Mouse (Mus musculus) frontal cortex, adult (tissue): ENCODE results near the gene Daxx.
"Not testable (repeated sequence)": the region's sequence is repeated elsewhere in the genome, so short reads cannot be mapped to it uniquely, and the experiment has no call there.

Source experiments
- ATAC-seq: cut with Nextera tagmentation; 2 replicates; pipeline ENCODE4 v1.9.2; 2017; ENCODE audit warnings: mild to moderate bottlenecking, moderate library complexity, mixed read lengths; ENCODE audit not compliant: low TSS enrichment

Daxx gene

DNA sequence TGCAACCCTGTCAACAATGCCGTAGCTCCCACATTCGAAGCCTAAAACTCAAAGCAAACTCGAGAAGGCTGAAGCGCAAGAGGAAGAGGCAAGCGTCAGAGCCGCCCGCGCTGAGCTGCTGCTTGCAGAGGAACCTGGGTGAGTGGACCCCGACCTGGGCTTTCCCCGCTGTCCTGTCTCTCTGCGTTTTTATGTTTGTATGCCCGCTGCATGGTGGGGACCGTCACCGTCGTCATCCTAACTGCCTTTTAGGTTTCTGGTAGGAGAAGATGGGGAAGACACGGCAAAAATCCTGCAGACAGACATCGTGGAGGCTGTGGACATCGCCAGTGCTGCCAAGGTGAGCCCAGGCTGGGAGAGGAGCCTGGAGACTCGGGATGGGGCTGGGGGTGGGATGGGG is 32.2 kb downstream of the Daxx start:
- no peak for ATAC-seq

DNA sequence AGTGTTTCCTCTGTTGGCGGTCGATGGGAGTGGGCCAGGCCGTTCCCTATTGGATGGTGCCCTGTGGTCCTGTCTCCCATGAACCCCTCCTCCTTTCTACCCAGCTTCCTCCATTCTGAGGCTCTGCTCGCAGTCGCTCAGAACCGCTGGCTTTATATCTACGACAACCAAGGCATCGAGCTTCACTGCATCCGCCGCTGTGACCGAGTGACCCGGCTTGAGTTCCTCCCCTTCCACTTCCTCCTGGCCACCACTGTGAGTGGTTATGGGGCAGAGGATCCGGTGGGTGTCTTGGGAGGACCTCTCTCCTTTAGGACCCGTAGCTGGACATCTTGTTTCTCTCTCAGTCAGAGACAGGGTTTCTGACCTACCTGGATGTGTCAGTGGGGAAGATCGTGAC is 34.2 kb downstream of the Daxx start:
- ATAC-seq = no peak

DNA sequence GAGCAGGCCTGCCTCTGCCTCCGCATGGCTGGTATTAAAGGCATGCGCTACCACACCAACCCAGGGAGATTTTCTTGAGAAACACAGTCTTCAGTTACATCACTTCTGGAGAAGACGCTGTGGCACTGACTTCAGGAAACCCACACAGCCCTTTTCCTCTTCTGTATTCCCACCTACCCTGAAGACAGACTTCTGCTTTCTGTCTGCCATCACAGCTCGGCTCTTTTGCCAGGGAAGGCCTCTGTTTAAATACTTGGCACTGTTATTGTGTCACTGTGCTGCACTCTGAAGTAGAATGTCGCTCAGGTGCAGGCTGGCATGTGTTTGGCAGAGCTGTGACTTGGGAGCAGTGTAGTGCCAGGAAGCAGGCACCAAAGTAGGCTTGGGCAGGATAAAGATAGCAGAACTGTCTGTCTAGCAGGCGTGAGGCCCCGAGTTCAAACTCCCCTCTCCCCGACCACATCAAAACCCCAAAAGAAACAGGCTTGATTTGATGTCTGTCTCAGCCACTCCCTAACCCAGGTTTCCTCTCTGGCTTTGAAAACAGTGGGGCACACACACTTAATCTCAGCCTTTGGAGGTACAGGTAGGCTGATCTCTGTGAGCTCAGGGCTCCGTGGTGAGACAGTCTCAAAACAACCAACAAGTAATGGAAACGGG is 38.3 kb downstream of the Daxx start:
- ATAC-seq = peak; percentile 35

DNA sequence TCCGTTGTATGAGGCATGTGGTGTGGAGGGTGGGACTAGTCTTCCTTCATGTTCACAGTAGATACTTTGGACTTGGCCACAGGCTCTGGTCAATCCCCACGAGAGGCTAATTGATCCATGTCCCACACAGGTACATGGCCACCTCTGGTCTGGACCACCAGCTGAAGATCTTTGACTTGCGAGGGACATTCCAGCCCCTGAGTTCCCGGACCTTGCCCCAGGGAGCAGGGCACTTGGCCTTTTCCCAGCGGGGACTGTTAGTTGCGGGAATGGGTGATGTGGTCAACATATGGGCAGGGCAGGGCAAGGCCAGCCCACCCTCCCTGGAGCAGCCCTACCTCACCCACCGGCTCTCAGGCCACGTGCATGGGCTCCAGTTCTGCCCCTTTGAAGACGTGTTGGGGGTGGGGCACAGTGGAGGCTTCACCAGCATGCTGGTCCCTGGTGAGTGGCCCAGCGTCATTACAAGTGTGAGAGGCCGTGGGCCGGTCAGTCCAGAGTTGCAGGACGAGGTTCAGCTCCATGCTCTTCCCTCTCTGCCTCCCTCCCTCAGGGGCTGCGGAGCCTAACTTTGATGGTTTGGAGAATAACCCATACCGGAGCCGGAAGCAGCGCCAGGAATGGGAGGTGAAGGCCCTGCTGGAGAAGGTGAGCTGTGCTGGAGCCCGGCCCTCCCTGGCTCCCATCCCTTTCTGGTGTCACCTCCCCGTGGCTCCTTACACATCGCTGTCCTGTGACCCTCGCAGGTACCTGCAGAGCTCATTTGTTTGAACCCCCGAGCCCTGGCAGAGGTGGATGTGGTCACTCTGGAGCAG is 39.1 kb downstream of the Daxx start:
- ATAC-seq = no peak

DNA sequence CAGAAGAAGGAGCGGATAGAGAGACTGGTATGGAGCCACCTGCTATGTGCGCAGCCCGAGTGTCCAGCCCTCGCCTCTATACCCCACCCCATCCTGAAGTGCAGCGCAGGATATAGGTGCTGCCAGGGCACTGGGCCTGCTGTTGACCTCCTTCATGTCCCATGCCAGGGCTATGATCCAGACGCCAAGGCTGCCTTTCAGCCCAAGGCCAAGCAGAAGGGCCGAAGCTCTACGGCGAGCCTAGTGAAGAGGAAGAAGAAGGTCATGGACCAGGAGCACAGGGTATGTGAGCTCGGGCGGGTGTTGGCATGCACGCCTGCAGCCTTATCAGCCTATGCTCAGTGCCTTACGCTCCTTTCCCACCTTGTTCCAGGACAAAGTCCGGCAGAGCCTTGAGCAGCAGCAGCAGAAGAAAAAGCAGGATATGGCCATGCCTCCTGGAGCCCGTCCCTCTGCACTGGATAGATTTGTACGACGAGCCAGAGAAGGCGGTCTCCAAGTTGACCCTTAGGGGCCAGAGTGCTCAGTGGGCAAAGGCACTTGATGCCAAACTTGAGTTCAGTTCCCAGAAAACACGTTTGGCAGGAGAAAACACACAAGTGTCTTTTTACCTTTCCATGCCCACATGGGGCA is 39.8 kb downstream of the Daxx start:
- no peak for ATAC-seq

DNA sequence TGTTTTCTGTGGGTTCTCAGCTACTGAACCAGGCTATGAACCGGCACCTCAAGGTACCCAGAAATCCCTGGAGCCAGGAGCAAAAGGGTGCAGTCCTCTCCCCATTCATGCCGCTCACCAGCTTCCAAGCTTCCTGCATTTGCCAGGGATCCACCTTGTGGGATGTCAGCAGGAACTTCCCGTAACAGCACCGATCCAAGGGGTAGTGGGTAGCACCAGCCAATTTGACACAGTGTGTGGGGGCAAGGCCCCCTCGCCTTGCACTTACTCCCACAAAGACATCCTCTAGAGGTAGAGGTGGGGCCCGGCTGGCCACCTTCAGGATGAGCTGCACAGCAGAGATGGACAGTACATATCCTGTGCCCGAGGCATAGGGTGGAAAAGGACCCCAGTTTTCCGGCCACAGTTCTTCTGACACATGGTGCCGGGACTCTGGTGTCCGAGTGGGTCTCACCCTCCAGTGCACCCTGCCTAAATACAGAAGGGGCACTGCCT is 41.0 kb downstream of the Daxx start:
- no peak for ATAC-seq

DNA sequence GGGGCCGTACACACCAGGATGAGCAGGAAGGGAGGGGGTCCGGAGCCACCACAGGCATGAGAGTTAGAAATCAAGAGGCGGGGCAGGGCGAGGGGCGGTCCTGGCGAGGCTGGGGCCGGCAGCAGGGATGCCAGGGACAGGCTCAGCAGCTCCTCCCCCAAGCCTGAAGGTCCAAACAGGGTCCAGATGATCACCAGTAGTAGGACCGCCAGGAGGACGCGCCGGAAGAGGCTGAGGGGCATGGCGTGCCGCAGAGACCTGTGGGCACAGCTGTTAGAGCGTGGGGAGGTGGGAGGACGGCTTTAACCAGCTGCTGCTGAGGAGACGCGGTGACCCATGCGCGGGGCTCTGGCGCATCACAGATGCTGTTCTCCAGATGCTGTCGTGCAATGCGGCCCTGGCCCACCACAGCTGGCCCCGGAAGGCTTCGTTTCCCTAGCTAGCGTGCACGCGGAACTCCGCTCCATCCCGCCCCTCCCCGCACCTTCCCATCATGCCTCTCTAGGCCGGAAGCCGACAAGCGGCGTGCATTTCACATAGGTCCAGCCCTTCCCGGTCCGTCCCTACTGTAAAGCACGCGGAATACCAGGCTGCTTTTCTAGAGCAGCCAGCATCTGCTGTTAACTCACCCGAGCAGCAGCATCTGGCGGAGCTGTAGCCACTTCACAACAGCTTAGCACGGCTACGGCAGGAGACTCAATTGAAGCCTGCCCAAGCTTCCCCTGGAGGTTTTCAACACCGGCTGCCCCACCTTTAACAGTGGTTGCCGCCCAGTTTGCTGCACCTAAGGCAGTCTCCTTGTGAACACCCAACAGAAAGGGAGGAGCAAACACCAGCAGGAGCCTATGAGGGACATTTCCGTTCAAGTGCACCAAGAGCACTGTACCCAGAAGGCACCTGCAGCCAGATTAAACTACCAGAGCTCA is 42.1 kb downstream of the Daxx start, which contains the start of gene B3galt4:
Gene B3galt4, minus strand, starts transcription at position 468 of the 926 bp plus-strand sequence.
- ATAC-seq = peak; percentile 62

DNA sequence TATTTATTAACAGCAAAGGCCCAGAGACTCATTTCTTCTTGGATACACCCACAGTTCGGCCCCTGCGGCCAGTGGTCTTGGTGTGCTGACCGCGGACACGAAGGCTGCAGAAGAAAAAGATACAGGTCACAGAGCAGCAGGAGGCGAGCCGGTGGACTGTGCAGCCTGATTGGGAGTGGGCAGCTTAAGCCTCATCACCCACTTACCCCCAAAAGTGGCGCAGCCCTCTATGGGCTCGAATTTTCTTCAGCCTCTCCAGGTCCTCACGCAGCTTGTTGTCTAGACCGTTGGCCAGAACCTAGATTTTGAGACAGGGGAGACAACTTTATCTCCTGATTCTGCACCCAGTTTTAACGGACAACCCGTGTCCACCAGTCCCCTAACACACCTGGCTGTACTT is 42.8 kb downstream of the Daxx start:
- not testable (repeated sequence) for ATAC-seq

DNA sequence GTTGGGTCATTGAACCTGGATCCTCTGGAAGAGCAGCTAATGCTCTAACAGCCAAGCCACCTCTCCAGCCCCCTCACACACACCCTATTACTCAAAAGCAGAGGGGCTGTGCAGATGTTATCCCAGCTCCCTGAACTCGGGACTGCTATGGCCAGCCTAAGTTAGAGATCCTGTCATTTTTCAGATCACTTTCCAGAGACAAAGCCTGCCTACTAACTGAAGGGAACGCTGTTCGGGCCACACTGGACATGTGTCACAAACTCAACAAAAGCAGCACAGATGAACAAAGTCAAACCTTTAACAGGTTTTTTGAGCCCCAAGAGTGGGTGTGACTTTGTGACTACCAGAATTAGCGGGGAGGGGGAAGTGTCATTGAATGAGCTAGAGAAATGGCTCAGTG is 43.7 kb downstream of the Daxx start:
- no peak for ATAC-seq

DNA sequence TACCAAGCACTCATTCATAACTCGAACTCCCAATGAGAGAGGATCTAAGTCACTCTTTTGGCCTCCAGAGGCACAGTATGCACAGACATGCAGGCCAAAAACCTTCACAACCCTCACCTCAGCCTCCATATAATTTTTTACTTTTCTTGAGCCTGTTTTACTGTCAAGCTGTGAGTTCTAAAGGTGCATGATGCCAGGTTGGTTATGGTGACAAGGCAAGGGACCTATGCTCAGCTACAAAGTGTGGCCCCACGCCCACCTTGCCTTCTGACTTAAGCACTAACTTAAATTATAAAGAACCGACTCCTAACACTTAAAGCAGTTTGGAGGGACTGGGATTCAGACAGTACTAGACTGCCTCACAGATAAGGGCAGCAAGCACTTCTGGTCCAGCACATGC is 44.1 kb downstream of the Daxx start:
- no peak for ATAC-seq

DNA sequence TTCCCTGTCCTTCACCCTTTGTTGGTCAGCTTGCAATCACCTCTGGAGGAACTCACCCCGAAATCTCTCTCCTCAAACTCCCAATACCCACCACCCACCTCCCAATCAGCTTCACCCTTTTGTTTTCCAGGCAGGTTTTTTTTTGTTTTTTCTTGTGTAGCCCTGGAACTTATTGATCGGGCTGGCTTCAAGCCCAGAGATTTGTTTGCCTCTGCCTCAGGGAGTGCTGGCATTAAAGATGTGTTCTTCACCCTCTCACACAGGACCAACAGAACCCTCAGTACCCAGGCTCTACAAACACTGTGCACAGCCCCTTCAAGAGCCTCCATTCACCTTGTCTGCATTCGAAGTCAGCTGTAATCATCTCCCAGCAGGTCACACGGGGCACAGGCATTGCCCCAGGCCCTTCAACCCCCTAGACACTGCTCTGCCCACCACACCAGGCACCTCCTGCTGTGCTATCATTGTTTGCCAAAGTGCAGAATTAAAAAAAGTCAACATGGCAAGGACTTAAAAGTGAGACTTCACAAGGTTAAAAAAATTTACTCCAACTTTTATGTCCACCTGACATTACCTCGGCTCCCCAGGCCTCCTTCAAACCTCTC is 44.8 kb downstream of the Daxx start:
- no peak for ATAC-seq

DNA sequence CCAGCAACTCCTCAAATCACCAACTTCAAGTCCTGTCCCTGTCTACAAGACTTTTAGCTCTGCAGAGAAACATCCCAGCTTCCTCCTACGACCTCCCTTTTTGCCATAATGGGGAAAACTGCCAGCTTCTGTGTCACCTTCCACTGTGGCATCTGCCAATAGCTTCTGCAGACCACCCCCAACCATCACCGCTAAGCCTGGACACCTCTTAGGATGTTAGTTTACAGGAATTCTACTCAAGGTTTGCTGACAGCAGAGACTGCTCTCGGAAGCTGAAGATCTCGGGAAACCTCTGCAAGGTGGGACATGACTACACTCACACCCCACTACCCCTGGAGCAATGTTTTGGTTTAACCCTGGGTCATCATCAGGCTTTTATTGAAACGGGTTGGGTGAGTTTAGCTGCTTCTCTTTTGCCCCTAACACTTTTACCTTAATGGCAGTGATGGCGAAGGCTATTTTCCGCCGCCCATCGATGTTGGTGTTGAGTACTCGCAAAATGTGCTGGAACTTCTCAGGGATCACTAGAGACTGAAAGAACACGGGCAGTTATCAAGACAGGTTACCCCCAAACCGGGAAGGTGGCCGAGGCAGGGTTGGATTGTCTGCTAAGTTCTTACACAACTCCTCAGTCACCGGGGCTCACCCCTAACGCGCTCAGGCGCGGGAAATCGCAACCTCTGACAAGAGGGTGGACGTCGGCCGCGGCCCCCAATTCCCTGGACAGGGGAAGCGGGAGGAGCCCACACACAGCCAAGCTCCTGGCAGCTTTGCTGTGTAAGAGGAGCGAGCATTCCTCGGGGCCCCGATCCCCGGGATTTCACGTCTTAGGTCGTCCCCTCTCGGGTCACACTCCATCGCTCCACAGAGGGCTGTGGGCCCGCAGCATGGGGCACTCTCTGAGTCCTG is 45.7 kb downstream of the Daxx start:
- peak; percentile 8; the same call in 1 of the 2 replicates for ATAC-seq

DNA sequence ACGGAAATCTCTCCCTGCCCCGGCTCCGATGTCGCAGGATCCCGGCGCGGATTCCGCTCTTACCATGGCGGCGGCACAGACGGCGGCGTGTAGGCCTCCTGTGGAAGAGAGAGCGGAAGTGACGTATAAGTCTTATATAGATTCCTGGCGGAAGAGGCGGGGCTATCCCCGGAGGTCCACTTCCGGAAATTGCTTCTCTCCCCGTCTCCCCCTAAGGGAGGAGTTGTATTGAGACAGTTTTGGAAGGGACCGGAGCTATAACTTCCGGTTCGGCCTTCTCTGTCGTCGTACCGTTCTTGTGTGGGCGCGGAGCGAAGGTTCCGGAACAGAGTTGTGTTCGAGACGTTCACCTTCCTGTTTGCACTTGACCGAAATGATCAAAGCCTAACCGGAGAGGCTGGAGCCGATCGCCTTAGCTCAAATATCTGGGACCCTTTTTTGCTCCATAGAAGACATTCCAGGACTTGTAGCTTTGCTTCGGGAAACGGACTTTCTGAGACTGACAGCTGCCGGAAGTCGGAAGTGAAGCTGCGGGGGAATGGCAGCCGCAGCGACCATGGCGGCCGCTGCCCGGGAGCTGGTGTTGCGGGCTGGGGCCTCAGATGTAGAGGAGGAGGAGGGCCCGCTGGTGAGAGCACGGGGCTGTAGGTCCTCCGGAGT is 46.5 kb downstream of the Daxx start, which contains the start of the genes Vps52 and Rps18:
Gene Vps52, plus strand, starts transcription at position 258 of the 660 bp plus-strand sequence.
Gene Rps18, minus strand, starts transcription at position 447 of the 660 bp plus-strand sequence.
- peak; percentile 85 for ATAC-seq

DNA sequence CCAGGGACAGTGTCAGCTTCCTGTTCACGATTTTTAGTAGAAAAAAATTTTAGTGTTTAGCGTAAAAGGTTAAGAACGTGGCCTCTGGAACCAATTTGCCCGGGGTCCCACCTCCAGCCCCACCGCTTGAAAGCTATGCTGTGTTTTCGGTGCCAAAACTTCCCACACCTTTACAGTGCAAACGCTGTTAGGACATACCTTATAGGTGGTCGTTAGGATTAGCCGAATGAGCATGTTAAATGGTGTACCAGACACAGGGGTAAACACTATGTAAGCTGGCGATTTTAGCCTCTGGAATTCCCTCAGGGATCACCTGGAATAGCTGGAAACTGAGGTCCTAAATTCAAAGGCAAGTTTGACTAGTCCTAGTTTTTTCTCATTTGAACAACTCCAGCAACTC is 47.1 kb downstream of the Daxx start:
- ATAC-seq = no peak

DNA sequence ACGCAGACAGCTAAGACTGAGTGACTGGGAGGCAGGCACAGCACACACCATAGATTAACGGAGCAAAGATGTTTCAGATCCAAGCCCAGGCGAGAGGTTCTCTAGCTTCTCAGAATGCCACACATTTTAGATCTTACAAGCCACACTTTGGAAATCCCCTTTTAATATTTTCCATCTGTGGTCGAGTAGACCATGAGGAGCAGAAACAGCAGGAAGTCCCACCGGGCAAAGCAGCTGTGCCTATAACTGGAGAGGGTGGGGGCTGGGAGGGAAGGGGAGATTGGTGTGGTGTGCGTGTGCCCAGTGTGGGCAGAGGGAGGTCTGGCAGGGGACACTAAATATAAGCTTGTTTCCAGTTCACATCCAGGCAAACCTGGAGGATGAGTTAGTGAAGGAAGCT is 48.3 kb downstream of the Daxx start:
- no peak for ATAC-seq

DNA sequence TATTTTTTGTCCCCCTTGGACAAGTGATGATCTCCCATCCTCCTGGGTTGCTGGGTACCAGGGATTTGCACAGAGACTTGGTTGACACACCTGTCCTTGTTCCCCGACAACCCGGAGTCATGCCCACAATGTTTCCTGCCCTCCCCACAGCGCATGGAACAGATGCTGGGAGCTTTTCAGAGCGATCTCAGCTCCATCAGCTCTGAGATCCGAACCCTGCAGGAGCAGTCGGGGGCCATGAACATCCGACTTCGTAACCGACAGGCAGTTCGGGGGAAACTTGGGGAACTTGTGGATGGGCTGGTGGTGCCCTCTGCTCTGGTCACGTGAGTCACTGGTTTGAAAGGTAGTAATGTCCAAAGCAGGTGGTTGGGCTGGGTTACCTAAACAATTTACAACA is 49.2 kb downstream of the Daxx start:
- no peak for ATAC-seq

DNA sequence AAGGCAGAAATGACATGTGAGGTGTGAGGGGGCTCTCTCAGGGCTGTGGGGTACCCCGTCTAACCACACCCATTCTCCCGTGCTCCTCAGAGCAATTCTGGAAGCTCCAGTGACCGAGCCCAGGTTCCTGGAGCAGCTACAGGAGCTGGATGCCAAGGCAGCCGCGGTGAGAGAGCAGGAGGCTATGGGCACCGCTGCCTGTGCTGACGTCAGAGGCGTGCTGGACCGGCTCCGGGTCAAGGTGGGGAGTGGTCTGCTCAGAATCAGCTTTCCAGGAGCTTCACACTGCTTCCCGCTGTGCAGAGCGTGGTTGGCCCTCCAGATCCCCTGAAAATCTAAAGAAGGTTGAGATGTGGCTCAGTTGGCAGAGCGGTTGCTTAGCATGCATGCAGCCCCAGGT is 49.9 kb downstream of the Daxx start:
- no peak for ATAC-seq

DNA sequence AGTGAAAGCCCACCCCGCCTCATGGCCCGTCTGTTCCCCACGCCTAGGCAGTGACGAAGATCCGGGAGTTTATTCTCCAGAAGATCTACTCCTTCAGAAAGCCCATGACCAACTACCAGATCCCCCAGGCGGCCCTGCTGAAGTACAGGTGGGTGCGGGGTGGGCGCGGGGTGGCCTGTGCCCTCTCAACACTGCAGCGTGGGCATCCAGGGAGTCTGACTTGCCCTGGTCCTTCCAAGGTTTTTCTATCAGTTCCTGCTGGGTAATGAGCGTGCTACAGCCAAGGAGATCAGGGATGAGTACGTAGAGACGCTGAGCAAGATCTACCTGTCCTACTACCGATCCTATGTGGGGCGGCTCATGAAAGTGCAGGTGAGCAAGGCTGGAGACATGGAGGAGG is 50.7 kb downstream of the Daxx start:
- ATAC-seq = no peak

DNA sequence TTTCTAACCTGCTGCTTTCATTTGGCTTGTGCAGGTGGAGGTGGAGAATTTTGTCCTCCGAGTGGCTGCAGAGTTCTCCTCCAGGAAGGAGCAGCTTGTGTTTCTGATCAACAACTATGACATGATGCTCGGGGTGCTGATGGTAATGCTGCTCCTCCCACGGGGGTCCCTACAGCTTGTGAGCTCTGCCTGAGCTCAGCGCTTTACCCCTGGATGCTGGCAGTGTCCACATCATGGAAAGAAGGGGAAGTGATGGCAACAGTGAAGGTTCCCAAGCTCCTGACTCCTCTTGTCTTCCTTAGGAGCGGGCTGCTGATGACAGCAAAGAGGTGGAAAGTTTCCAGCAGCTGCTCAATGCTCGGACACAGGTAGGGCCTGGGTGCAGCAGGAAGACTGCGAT is 53.7 kb downstream of the Daxx start:
- ATAC-seq = no peak
